Mouse (Mus musculus) embryonic fibroblast, embryonic 13.5 days (primary cell): ENCODE measurements around the gene Ush2a.

Experiments used
- CTCF ChIP-seq: IDR thresholded peaks from 2 replicates; pipeline ENCODE4 v1.5.1; 2011; ENCODE audit warnings: mild to moderate bottlenecking, control low read depth, low read length, moderate library complexity, borderline replicate concordance; ENCODE audit not compliant: insufficient read depth
- POLR2A ChIP-seq: IDR thresholded peaks from 2 replicates; pipeline ENCODE4 v1.6.1; 2011; ENCODE audit warnings: low read depth, mild to moderate bottlenecking, control low read depth, low read length, moderate library complexity

DNA sequence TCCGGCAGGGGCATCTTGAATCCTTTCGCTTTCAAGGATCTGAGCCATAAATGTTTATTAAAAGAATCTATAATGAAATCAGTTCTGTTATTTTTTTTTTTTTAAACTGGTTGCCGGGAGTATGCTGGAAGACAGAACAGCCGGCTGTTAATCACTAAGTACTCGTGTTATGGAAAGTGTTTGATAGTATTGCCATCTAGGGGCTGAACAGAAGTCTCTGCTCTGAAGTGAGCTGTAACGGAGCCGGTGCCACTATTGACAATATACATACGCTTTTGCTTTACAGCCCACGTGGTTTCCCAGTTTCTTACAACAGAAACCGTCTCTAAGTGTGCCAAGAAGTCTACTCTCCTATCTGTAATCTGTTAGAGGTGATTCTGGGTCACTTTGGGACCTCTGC lies 642.3 kb downstream of the Ush2a start:
- TF ChIP-seq CTCF (no peak), POLR2A (no peak)
